Mouse (Mus musculus) ES-Bruce4 (cell line): ENCODE data around the gene Exosc6.

Source experiments
- CTCF ChIP-seq: IDR thresholded peaks from one replicate; pipeline ENCODE4 v1.8.1; 2011; ENCODE audit warnings: low read depth, low read length
- POLR2A ChIP-seq: IDR thresholded peaks from one replicate; pipeline ENCODE4 v1.8.1; 2011; ENCODE audit warnings: low read length; ENCODE audit not compliant: insufficient read depth

- no peak for TF ChIP-seq POLR2A
- no peak for TF ChIP-seq CTCF
These were observed 478 bp upstream of the Exosc6 start for GRCm38 (mm10) chr8:111055661-111056060.
